Mouse (Mus musculus) ES-E14 (cell line): ENCODE measurements around the gene Grid2ip. TPM values are rescaled to one million over a fixed set of nuclear protein-coding genes. Genes with fewer than 3 reads are reported as not detected.

Source experiments
- DNase-seq: peaks from one replicate; pipeline ENCODE4 v3.0.0-alpha.2; 2013; ENCODE audit warnings: low read depth, low spot score
- H3K27ac ChIP-seq: 2 replicates; pipeline ENCODE4 v1.5.1; 2012; ENCODE audit warnings: low read depth, mild to moderate bottlenecking, low read length, moderate library complexity, mixed read lengths; ENCODE audit not compliant: poor library complexity, insufficient read depth, severe bottlenecking
- H3K36me3 ChIP-seq: 2 replicates; pipeline ENCODE4 v1.6.1; 2012; ENCODE audit warnings: mild to moderate bottlenecking, low read length, moderate library complexity, mixed read lengths; ENCODE audit not compliant: control insufficient read depth, poor library complexity, insufficient read depth, severe bottlenecking
- H3K4me1 ChIP-seq, 2 experiments: fragments of 150-350 bp in 1 of 2; sonication (generic) in 1 of 2; 2 replicates each; pipeline ENCODE4 v1.6.1; 2012; ENCODE audit warnings: low read length in 2 of 2, mild to moderate bottlenecking in 1 of 2, mixed read lengths in 1 of 2; ENCODE audit not compliant: control insufficient read depth in 2 of 2, insufficient read depth in 2 of 2, poor library complexity in 1 of 2
- H3K4me3 ChIP-seq, 2 experiments: fragments of 150-350 bp in 1 of 2; sonication (generic) in 1 of 2; 2 replicates each; pipeline ENCODE4 v1.5.1; 2012; ENCODE audit warnings: low read length in 2 of 2, low read depth in 1 of 2, mild to moderate bottlenecking in 1 of 2, mixed read lengths in 1 of 2; ENCODE audit not compliant: insufficient read depth in 1 of 2, poor library complexity in 1 of 2, severe bottlenecking in 1 of 2
- H3K9ac ChIP-seq: 2 replicates; pipeline ENCODE4 v1.6.1; 2012; ENCODE audit warnings: low read depth, mild to moderate bottlenecking, low read length, mixed read lengths; ENCODE audit not compliant: poor library complexity, insufficient read depth, severe bottlenecking
- H3K9me3 ChIP-seq: fragments of 150-350 bp; sonication (generic); 2 replicates; pipeline ENCODE4 v1.6.1; 2012; ENCODE audit warnings: low read depth, mild to moderate bottlenecking, low read length; ENCODE audit not compliant: control insufficient read depth, insufficient read depth
- CHD2 ChIP-seq: IDR thresholded peaks from 2 replicates; pipeline ENCODE4 v1.6.1; 2014; ENCODE audit warnings: mild to moderate bottlenecking, low read depth, low read length, inconsistent platforms
- HCFC1 ChIP-seq: IDR thresholded peaks from 2 replicates; pipeline ENCODE4 v1.6.1; 2012; ENCODE audit warnings: low read length, inconsistent platforms, borderline replicate concordance; ENCODE audit not compliant: insufficient read depth
- MAFK ChIP-seq: IDR thresholded peaks from 2 replicates; pipeline ENCODE4 v1.6.1; 2014; ENCODE audit warnings: mild to moderate bottlenecking, low read depth, low read length, inconsistent platforms; ENCODE audit not compliant: insufficient read depth
- ZC3H11A ChIP-seq: IDR thresholded peaks from 2 replicates; pipeline ENCODE4 v1.6.1; 2012; ENCODE audit warnings: low read depth, mild to moderate bottlenecking, inconsistent platforms, low read length, borderline replicate concordance
- ZNF384 ChIP-seq: IDR thresholded peaks from 2 replicates; pipeline ENCODE4 v1.6.1; 2012; ENCODE audit warnings: low read depth, low read length, inconsistent platforms
- in situ Hi-C, 2 experiments: fragments of 600-800 bp; cut with MboI; formaldehyde crosslinking; loops; one replicate each; pipeline ENCODE4 v1.15.1; 2025; ENCODE audit warnings: low sequenced_read_pairs in 2 of 2, inconsistent platforms in 1 of 2; ENCODE audit not compliant: unreplicated experiment in 2 of 2
- total RNA-seq: library from RNA; depleted of rRNA; stranded (reverse); fragments of 300-350 nt; gene quantifications from 2 replicates; pipeline ENCODE4 v1.2.3, GENCODE M21; 2012

Gene Grid2ip
- total RNA-seq, 1 experiment, result 0.58 TPM

DNA sequence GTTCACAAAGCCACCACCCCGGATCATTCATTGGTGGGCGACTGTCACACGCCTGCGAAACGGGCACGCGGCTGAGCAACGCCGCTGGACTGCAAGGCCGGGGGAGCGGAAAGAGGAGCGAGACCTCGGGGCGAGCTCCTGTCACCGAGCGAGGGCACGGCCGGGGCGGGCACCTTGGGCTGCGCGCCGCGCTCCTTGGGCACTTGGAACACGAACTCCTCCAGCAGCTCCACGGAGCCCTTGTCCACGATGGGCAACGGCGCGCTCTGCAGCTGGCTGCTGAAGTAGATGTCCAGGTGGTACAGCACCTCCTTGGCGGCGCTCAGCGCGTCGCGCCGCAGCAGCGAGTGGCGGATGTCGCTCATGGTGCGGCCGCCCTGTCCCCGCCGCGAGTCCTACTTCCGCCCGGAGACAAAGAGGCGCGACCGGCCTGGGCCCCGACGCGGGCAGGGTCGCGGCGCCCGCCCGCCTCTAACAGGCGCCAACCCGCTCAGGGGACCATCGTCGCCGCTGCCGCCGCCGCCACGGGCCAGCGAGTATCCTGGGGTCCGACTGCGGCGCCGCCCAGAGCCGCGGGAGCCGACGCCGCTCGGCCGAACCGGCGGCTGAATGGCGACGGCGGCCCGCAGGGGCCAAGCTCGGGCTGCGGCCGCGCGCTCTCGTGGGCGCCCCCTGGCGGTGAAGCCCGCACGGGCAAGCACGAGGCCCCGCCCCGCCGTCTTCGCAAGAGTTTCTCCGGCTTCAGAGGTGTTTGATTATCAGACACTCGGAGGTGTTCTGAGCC, 42.2 kb upstream of the Grid2ip start, which contains the start of gene E130309D02Rik:
Gene E130309D02Rik, minus strand, starts transcription at position 631 of the 784 bp plus-strand sequence.
- peaks cover 0 to 8% of the 10 kb centered on the region in 2 experiments; a peak in 2 of 4 replicates for H3K4me1 ChIP-seq
- peaks cover 29% of the 10 kb centered on the region for H3K36me3 ChIP-seq
- no peaks in the 10 kb centered on the region for H3K9me3 ChIP-seq
- peak within 1 kb of the TSS; percentile 95 for H3K9ac ChIP-seq
- in situ Hi-C loops, result no loop called here
- DNase-seq, result no peak
- TF ChIP-seq ZC3H11A, result no peak
- peak; percentile 66; the same call in 1 of the 2 replicates for TF ChIP-seq HCFC1
- H3K4me3 ChIP-seq, result peak within 1 kb of the TSS; percentile 87 to 94
- H3K27ac ChIP-seq, result no peak within 1 kb of the TSS; the same call in 1 of the 2 replicates

GRCm38 (mm10) chr5:143315514-143315888, 41.6 kb upstream of the Grid2ip start:
- peak overlapping the region; percentile 76 for H3K9ac ChIP-seq
- in situ Hi-C loops, result no loop called here
- no peak for TF ChIP-seq ZC3H11A
- no peak for TF ChIP-seq HCFC1
- no peak for TF ChIP-seq CHD2

GRCm38 (mm10) chr5:143316605-143317287, 40.4 kb upstream of the Grid2ip start:
- H3K9ac ChIP-seq, result no peak overlapping the region
- in situ Hi-C loops, result no loop called here
- DNase-seq, result no peak
- H3K36me3 ChIP-seq, result peaks cover 23% of the 10 kb centered on the region
- no peaks in the 10 kb centered on the region for H3K9me3 ChIP-seq
- peaks cover 0 to 7% of the 10 kb centered on the region in 2 experiments; a peak in 2 of 4 replicates for H3K4me1 ChIP-seq
- no peak overlapping the region for H3K27ac ChIP-seq
- H3K4me3 ChIP-seq, result no peak overlapping the region
- TF ChIP-seq MAFK, result no peak
- TF ChIP-seq ZC3H11A, result no peak
- TF ChIP-seq CHD2, result no peak
- TF ChIP-seq HCFC1, result no peak
- TF ChIP-seq ZNF384, result no peak

More at GRCm38 (mm10) chr5:143315514-143315888, 41.6 kb upstream of the Grid2ip start:
- Histone ChIP-seq H3K4me1 (peaks cover 0 to 8% of the 10 kb centered on the region in 2 experiments; a peak in 2 of 4 replicates), H3K9me3 (no peaks in the 10 kb centered on the region), H3K36me3 (peaks cover 28% of the 10 kb centered on the region), H3K27ac (no peak overlapping the region; the same call in 1 of the 2 replicates), H3K4me3 (peak overlapping the region; percentile 49 to 87)
- DNase-seq, result no peak

DNA sequence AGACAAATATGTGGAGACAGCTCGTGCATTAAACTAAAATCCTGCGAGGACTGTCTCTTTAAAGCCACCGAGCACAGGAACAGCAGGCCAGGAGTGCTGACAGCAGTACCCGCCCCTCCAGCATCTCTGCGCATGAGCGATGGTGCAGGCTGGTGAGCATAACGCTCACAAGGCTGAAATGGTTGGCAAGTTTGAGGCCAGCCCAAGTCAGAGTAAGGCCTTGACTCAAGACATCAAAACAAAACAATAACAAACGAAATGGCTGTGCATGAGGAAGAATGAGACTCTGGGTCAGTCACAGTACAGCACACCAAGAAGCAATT, 39.9 kb upstream of the Grid2ip start:
- H3K9me3 ChIP-seq, result no peaks in the 10 kb centered on the region
- H3K4me3 ChIP-seq, result no peak overlapping the region
- H3K27ac ChIP-seq, result no peak overlapping the region
- DNase-seq, result no peak
- H3K9ac ChIP-seq, result no peak overlapping the region
- H3K4me1 ChIP-seq, result peaks cover 0 to 6% of the 10 kb centered on the region in 2 experiments; a peak in 2 of 4 replicates
- H3K36me3 ChIP-seq, result peaks cover 22% of the 10 kb centered on the region; the same call in 1 of the 2 replicates
- in situ Hi-C loops, result no loop called here
- no peak for TF ChIP-seq ZC3H11A
- no peak for TF ChIP-seq MAFK
- TF ChIP-seq CHD2, result no peak
- TF ChIP-seq ZNF384, result no peak
- no peak for TF ChIP-seq HCFC1
